Mouse (Mus musculus) brain, embryonic 14.5 days (tissue): ENCODE measurements at regions not wholly inside any gene's neighbourhood (a gene's known extent, or its start where the extent isn't known, plus 50 kb on each side); places are given as distances from the start of the nearest gene placed in this dataset.

Experiments
- CTCF ChIP-seq: fragments of 200-500 bp; IDR thresholded peaks from 2 replicates; pipeline ENCODE4 v1.5.1; 2012; ENCODE audit warnings: inconsistent platforms, mild to moderate bottlenecking, moderate library complexity, borderline replicate concordance; ENCODE audit not compliant: insufficient read depth, insufficient read length; ENCODE audit errors: extremely low read depth
- POLR2A ChIP-seq: fragments of 200-500 bp; IDR thresholded peaks from 2 replicates; pipeline ENCODE4 v1.6.1; 2012; ENCODE audit warnings: mild to moderate bottlenecking, inconsistent platforms, borderline replicate concordance; ENCODE audit not compliant: poor library complexity, insufficient read depth, insufficient read length, severe bottlenecking; ENCODE audit errors: extremely low read depth

- no peak for TF ChIP-seq POLR2A
- no peak for TF ChIP-seq CTCF
Observed at GRCm38 (mm10) chr3:132035176-132035575, 49.9 kb upstream of the Dkk2 start.
